Mouse (Mus musculus): ENCODE measurements around the gene Dact3.

Dact3 gene

DNA sequence AGATGAGACGGTGACA is at the start of gene Dact3:
Gene Dact3 (plus strand): TSS at position 8 of the 16 bp plus-strand sequence.
- DNase-seq (ENCODE audit: low spot score in 2 of 2), result no peak

DNA sequence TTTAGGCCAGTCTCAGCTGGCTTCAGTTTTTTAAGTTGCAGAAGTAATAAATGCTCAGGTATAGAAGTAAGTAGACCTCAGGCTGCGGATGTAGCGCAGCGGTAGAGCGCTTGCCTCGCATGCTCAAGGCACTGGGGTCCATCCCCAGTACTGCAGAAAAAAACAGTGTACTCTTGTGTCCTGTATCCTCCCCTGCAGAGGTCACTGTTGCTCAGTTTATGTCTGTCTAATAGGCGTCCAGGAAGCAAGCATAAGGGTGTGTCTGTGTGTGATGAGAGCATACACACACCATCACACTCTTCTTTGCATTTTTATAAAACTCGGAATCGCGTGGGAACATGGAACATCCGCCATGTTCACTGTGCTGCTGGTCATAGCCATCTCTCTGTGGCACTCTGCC is 49.3 kb upstream of the Dact3 start:
- DNase-seq (ENCODE audit: low spot score in 2 of 2), result no peak

DNA sequence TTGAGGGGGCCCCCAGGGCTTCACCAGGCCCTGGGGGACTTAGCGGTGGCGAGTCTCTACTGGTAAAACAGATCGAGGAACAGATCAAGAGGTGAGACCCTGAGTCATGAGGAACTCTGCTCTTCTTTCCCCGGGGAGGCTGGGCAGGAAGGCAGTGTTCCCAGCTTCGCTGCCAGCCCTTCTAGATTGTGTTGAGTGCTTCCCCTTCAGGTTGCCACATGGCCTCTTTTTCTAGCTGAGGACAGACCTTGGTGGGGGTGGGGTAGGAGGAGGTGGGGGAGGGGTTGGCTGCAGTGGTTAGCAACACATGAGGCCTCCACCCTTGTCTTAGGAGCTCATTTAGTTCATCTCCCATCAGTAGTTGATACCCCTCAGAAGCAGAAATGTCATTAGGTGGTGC is 48.5 kb upstream of the Dact3 start:
- DNase-seq (ENCODE audit: low spot score in 2 of 2), result no peak

DNA sequence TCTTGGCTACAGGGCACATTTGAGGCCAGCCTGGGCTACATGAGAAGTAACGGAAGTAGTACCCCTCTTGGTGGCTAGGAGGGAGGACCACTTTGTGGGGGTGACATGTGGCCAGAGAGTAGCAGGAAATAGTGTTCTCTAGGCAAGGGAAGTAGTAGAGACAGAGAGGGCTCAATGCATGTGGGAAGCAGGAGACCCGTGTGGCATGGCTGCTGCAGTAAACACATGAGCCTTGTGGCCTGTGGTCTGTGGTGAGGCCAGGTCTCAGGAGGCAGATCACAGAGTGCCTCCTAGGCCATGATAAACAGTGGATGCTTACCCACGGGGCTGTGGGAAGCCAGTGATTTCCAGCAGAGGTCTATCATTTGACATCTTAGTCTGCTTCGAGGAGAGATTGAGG is 47.8 kb upstream of the Dact3 start:
- no peak for DNase-seq (ENCODE audit: low spot score in 2 of 2)

DNA sequence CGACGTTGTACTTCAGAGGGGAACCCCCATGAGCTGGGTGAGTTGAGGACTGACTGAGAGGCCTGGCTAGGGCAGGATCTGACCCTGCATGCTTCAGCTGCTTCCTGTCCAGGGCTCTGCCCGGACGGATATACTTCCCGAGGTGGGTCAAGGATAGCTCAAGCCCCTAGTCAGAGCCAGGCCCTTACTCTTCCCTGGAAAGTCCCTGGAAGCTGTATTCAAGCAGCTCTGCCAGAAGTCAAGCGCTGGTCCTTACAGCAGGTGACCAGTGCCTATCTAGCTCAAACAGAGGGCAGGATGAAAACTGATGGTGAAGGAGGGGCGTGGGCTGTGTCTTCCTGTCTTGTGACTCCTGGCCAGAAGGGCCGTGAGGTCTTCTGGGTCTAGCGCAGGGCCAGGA is 44.7 kb upstream of the Dact3 start:
- DNase-seq (ENCODE audit: low spot score in 2 of 2), result no peak

DNA sequence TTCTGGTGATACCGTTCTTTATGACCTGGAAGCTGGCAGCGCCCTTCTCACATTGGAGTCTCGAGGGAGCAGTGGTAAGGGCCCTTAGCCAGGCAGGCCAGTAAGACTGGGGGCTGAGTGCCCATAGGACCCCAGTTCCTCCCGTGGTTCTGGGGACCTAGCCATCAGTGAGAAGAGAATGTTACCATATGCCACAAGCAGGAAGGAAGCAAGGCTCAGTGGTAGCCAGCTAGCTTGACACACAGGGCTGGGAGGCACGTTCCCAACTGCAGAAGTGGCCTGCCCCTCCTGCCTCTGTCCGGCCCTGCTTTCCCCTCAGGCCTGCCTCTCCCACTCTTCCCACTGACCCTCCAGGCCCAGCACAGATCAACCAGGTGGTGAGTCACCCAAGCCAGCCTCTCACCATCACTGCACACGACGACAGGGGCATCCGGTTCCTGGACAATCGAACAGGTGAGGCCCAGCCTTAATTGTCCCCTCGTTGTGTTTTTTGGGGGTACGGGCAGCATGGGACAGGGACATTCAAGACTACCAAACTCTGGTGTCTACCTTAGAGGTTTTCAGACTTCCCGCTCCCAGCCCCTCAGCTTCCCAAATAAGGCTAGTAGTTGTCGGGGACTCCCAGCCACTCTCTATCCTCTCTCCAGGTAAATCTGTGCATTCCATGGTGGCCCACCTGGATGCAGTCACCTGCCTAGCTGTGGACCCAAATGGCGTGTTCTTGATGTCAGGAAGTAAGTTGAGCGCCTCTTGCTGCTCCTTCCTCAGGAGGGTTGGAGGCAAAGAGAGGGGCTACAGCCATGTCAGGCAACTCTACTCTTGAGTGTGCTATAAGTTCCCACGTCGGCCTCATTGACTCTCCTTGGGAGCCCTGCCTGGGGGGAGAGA is 37.0 kb upstream of the Dact3 start:
- DNase-seq (ENCODE audit: low spot score in 2 of 2), result no peak

DNA sequence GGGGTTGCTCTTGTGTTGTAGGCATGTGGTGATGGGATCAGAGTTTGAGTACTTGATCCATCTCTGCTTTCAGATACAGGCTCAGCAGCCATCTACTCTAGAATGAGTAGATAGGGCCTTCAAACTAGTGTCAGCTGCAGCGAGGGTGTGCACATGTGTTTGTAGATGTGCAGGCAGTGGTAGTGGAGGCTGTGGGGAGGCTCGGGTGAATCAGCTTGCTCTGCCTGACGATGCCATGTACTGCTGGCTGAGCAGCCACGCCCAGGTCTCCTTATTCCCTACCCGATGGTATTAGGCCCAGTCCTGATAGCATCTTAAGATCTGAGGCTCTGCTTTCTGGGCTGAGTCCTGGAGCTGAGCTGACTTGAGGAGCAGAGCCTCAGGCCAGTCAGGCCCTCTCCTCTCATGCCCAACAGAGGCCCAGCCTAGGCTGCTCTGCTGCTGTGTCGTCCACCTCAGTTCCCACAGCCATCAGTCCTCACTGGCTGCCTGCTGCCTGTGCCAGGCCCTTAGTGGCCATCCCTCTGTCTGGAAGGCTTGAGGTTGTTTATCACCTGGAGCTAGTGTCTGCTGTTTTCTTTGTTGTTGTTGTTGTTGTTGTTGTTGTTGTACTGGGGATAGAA is 36.2 kb upstream of the Dact3 start:
- DNase-seq (ENCODE audit: low spot score in 2 of 2), result no peak

DNA sequence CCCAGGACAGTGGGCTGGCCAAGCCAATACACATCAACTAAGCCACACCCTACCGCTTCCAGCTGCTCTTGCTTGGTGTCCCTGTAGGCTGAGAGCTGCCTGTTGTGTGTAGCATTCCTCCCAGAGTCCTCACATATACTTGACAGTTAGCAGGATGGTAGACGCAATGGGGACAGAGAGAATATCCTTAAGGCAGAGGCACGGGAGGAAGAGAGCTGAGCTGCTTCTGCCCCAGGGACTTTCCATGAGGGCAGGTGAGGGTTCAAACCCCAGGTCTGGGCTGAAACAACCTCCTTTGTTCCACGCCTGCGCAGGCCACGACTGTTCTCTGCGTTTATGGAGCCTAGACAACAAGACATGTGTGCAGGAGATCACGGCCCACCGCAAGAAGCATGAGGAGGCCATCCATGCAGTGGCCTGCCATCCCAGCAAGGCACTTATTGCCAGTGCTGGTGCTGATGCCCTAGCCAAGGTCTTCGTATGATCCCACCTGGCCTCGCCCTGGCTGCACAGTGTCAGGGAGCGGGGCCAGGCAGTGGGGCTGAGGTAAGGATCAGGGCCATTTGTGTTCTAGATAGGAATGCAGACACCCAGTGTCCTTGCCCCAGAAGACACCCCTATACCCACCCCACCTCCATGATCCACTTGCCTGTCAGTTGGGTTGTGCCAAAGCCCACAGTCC is 35.5 kb upstream of the Dact3 start:
- DNase-seq (ENCODE audit: low spot score in 2 of 2), result no peak

DNA sequence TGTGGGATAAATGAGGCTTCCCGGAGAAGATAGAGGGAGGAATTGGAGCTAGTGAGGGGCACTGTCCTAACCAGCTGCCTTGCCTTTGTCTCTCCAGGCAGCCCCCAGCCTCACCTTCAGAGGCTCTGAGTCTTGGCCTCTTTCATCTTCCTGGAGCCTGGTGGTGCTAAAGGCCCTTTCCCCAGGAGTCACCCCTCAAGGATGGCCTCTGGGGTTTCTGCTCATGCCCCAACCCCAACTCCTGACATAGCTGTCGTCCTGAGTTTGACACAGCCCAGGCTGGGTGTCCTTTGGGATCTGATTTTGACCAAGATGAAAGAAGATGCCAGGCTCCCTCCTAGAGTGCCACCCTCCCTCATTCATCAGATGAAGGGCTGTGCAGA is 35.0 kb upstream of the Dact3 start:
- no peak for DNase-seq (ENCODE audit: low spot score in 2 of 2)

DNA sequence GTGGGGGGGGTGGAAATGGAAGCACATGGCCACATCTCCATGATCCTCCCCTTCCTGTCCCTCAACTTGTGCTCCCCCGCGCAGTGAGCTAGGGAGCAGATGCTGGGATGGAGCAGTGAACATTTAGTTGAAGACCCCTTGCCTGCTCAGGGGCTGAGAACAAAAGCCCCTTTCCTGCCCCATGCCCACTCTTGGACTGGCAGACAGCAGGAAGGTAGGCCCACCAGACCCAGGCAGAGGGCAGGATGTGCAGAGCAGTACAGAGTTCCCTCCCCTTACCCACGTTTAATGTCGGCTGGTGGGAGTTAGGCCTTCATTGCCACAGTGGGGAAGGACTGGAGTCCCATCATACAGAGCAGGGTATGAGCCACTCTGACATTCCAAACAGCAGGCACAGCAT is 34.0 kb upstream of the Dact3 start:
- DNase-seq (ENCODE audit: low spot score in 2 of 2), result no peak

DNA sequence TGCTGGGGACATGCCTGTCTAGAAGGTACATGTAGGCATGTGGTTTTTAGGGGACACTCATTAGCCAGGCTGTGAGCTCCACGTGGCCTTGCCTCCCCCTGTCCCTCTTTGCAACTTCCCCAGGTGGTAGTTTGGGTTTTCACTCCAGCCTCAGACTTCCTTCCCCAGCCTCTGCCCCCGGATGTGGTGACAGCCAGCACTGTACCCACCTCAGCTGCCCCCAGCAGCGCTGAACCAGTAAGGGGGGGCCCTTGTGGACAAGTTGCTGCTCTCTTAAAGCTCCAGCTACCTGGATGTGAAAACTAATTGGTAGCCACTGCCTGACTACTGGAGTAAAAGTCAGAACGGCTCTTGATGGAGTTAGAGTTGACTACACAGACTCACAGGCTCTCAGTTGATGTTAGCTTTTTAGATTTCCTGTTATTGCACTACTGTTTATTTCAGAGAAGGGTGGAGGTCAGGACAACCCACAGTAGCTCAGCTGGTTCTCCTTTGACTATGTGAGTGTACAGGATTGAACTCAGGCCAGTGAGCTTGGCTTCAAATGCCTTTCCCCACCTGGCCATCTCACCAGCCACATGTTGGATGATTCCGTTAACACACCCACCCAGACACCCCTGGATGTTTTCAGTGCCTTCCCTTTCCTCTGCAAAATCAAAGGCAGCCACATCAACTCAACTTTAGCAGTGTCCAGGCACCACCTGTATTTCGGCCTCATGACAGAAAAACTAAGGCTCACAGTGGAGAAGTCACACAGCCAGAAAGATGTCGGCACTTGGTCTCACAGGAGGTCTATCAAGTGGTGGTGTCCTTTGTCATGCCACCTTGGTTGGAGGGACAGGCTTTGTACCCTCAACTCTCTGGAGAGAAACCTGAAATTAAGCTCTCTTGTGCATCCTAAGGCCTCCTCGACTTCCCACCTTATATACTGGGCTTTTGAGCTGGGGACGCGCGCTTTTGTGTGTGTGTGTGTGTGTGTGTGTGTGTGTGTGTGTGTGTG is 33.3 kb upstream of the Dact3 start:
- DNase-seq (ENCODE audit: low spot score in 2 of 2), result no peak

DNA sequence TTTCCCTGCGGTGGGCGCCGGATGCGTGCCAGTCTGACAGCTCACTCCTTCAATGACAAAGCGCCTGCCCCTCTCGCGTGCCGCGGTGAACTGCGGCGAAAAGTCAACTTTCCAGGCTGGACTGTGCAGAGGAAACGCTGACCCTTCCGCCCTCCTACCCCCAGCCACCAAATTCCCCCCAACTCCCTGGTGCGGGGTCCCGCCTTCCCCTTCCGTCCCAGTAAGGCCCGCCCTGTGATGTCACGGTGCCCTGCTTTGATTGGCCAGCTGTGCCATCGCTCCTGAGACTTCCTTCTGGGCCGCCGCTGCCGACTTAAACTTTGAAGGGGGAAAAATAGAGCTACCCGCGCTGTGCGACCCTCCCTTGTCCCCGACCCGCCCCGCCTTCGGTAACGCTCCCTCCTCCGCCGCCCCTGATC is 32.5 kb upstream of the Dact3 start, which contains the start of gene Prkd2:
Gene Prkd2 (plus strand): TSS at position 258 of the 419 bp plus-strand sequence.
- DNase-seq (ENCODE audit: low spot score in 2 of 2), result peak; percentile 88 to 92

DNA sequence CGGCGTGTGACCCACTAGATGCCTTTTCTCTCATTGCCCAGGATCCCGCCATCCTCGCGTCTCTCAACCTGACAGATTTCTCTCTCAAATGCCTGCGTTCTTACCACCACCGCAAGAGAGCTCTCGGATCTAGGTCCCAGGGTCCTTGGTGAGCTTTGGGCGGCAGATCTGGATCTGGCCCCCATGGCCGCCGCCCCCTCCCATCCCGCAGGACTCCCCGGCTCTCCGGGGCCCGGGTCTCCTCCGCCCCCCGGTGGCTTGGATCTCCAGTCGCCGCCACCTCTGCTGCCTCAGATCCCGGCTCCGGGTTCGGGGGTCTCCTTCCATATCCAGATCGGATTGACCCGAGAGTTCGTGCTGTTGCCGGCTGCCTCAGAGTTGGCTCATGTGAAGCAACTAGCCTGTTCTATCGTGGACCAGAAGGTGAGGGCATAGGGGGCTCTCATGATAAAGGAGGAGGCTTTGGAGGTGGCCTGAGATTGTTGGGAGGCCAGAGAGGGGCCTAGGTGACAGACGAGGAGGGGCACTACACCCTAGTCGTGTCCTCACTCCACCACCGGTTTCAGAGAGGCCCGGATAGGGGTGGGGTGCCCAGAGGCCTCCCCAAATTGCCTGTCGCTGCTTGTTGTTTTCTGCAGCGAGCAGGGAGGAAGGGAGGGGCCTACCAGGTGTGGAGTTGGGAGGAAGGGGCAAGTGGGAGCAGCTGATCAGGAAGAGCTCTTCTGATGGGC is 31.5 kb upstream of the Dact3 start:
- no peak for DNase-seq (ENCODE audit: low spot score in 2 of 2)

DNA sequence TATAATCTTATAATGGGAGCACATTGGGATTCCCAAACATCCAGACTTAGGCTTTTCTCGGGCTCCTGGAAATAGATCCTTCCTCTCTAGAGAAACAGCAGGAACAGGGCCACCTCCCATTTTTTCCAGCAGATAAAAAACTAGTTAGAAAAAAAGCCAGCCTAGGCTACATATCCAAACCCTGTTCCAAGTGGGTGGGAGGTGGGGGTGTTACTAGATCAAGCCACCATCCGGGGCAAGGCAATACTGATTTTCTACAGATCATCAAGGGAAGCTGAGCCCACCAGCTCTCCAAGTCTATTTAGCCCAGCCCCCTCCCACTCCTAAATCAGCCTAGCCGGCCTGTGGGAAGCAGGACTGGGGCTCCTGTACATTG is 30.4 kb upstream of the Dact3 start:
- DNase-seq (ENCODE audit: low spot score in 2 of 2), result no peak

DNA sequence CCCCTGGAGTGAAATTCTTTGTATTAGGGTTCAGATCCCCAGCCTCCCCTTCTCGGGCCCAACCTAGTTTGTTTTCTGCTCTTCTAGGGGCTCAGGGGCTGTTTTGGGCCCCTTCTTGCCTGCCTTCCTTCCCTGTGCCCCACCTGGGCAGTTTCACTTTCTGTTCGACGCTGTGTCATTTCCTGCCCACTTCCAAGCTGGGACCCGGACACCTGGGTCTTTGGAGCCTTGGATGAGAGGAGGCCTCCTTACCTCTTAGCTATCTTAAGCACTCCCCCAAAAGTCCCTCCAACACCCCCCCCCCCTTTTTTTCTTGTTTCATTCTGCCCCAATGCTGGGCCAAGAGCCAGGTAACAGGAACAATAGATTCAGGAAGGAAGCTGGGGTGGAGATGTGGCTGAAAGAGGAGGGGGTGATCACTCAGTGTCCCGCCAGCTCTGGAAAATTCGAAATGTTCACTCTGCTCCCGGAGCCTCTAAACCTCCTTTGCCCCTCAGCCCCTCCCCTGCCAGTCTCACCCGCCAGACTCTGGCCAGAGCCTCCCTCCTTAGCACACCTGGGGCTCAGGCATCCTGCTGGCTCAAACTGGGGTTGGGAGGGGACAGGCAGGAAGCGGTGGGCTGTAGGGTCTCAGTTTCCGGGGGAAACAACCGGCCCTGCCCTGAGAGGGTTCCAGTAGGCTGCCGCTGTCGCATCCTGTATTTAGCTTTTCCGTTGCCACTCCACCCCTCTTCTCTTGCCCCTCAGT is 29.9 kb upstream of the Dact3 start:
- DNase-seq (ENCODE audit: low spot score in 2 of 2), result no peak

DNA sequence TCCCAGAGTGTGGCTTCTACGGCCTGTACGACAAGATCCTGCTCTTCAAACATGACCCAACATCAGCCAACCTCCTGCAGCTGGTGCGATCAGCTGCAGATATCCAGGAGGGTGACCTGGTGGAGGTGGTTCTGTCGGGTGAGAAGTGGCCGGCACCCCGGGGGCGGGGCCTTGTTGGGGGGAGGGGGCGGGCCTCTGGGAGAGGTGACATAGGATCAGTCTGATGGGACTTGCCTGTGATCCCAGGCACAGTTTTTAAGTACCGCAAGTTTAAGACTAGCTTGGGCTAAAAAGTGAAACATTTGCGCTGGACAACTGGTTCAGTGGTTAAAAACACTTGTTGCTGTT is 29.3 kb upstream of the Dact3 start:
- DNase-seq (ENCODE audit: low spot score in 2 of 2), result no peak

DNA sequence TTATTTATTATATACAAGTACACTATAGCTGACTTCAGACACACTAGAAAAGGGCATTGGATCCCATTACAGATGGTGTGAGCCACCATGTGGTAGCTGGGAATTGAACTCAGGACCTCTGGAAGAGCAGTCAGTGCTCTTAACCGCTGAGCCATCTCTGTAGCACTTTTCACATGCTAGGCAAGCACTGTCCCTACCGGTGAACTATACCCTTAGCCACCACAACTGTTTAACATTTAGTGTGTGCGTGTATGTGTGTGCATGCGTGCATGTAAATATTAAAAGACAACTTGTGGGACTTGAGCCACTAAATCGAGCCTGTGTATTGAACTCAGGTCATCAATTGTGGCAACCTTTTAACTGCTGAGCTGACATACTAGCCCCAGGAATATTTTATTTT is 28.3 kb upstream of the Dact3 start:
- no peak for DNase-seq (ENCODE audit: low spot score in 2 of 2)

DNA sequence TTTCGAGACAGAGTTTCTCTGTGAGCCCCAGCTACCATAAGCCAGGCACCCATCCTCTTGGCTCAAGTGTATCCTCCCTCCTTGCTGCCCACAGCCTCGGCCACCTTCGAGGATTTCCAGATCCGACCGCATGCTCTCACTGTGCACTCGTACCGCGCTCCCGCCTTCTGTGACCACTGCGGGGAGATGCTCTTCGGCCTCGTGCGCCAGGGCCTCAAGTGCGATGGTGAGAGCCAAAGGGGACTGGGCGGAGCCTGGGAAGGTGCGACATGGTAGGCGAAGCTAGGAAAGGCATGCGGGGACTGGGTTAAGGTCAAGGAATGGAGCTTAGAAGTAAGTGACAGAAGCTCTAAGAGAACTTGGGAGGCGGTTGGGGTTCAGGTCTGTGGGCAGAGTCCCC is 27.6 kb upstream of the Dact3 start:
- DNase-seq (ENCODE audit: low spot score in 2 of 2), result no peak

DNA sequence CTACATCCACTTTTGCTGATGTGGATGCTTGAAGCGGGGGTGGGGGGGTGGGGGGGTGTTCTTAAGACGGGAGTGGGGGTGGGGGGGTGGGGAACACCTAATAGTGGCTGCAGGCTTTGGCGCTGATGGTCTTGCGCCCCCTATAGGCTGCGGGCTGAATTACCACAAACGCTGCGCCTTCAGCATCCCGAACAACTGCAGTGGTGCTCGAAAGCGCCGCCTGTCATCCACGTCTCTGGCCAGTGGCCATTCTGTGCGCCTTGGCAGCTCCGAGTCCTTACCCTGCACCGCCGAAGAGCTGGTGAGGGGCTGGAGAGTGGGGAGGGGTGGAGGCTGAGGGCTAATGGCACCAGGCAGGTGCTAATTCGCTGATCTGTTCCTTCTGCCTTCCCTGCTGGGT is 26.5 kb upstream of the Dact3 start:
- peak; percentile 75 to 76 for DNase-seq (ENCODE audit: low spot score in 2 of 2)

DNA sequence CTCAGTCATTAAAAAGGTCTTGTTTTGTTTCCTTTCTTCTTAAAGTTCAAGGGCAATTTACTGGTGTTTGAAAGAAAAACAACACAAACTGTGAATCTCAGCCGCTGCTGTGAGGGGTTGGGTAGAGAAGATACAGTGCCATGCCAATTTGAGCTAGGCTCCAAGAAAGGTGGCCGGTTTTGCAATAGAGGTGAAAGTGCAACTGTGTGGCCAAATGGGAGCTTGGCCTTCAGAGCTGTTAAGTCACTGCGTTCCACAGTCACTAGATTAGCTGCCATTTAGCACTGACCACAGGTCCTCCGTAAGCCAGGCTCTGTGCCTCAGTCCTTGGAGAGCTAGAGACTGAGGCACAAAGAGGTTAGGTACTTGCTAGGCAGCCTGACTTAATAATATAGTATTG is 23.5 kb upstream of the Dact3 start:
- no peak for DNase-seq (ENCODE audit: low spot score in 2 of 2)

DNA sequence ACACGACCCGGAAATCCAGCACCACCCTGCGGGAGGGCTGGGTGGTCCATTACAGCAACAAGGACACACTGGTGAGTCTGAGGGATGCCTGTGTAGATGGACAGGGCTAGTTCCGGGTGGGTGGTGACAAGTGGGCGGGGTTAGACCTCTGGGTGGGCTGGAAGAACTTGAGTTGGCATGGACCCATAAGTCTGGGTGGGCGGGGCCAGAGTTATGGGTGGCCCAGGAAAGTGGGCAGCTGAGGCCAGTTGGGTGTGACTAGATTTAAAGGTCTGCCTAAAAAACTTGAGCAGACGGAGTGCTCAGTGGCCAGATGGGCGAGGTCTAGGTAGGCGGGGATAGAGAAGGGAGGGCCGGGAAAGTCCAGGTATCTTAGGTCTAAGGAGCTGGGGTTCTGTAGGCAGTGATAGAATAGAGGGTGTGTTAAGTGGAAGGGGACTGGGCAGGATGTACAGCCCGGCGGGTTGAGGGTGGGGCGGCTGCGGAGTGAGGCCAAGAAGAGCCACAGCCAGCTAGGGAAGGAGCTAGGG is 21.8 kb upstream of the Dact3 start:
- no peak for DNase-seq (ENCODE audit: low spot score in 2 of 2)

Data from right cerebral cortex, adult 2 months (tissue).